Mouse (Mus musculus) cerebellum, postnatal 25 days (tissue): ENCODE results near the gene Zfp600.
"Not testable (repeated sequence)": the region's sequence is repeated elsewhere in the genome, so short reads cannot be mapped to it uniquely, and the experiment has no call there.

ENCODE experiments used
- DNase-seq, 2 experiments: peaks; one replicate each; pipeline ENCODE4 v3.0.0; 2021; ENCODE audit warnings: mixed read lengths in 2 of 2

Gene Zfp600

DNA sequence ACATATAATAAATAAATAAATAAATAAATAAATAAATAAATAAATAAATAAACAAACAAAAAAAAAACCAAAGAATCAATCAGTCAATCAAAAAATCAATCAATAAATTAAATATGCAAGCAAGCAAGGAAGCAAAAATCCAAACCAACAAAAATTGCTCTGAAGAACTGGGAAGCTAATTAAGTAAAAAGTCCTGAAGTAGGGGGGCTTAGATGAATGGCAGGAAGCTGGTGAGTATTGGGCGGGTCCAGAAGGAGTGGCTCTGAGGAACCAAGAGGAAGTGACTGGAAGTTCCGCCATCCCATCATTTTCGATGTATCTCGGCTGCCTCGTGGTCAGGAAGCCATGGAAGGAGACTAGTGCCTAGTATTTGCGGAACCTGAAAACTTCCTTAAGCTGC is at the start of gene Zfp600:
Gene Zfp600 (plus strand): TSS at position 301 of the 400 bp plus-strand sequence.
- DNase-seq, result not testable (repeated sequence)

DNA sequence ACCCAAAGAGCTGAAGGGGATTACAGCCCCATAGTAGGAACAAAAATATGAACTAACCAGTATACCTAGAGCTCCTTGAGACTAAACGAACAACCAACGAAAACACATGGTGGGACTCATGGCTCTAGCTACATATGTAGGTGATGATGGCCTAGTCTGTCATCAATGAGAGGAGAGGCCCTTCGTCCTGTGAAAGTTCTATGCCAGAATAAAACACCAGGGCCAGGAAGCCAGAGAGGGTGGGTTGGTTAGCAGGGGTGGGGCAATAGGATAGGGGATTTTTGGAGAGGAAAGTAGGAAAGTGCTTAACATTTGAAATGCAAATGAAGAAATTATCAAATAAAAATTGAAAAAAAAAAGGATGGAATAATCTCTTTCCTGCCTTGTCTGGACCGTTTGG is 6.3 kb downstream of the Zfp600 start:
- DNase-seq, result not testable (repeated sequence)

DNA sequence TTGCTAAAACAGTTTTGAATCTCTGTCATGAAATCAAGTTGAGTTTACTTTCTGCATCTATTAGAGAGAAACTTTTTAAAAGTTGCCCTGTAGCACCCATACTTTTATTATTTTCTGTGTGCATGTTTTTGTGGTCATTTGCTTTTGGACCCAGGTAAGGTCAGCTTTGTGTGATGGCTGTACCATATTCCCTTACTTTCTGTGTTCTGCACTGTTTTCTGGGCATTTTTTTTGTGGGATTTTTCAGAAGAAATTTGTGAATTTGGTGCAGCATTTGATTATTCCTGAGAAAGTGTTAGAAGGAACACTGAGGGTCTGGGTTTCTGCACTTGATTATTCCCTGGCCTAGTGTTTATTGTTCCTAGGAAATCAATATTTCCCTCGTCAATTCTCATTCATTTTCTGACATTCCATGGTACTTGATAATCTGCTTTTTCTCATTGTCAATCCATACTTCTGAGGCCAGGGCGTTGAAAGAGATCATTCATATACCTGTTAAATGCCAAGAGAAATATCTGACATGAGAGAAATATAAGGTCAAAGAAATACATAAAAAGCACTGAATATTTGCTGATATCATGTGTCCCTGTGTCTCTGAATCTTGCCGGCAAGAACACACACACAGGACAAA is 10.7 kb downstream of the Zfp600 start:
- not testable (repeated sequence) for DNase-seq

DNA sequence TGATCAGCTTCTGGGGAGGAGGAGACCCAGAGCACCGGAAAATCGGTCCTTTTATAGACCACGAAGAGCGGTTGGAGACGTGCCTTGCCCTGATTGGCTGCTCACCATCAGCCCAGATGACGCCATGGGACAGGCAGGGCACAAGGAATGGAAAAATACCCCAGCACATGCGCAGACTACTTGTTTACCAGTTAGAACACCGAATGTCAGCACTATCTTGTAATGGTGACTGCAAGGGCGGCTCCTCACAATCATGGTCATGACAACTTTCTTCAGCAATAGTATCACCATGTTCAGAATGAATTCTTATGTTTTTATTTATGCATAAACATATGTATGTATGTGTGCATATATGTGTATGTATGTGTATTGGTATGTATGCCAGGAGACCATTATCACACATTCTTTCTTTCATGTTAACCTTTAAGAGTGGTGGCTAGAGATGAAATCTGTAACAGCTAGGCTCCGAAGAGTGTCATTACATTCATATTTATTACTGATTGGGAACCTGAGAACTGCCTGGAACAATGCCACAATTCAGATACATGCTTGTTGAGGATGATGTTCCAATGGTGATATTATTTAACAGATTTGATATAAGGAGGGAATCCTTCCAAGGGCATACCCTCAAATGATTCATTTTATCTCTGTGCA is 11.4 kb downstream of the Zfp600 start:
- peak in 1 of 2 experiments; percentile 3 for DNase-seq

DNA sequence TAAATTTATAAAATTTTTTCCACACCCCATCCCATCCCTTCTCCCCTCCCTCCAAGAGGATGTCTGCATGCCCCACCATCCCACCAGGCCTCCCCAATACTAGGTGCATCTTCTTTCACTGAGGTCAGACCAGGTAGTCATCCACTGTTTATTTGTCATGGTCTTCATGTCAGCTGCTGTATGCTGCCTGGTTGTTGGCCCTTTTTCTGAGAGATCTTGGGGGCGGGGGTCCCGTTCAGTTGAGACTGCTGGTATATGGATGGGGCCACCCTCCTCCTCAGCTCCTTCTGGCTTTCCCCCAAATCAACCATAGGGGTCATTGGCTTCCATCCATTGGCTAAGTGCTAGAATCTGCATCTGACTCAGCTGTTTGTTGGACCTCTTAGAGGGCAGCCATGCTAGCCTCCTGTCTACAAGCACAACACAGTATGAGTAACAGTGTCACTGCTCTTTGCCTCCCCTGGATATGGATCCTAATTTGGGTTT is 12.1 kb downstream of the Zfp600 start:
- DNase-seq, result not testable (repeated sequence)

DNA sequence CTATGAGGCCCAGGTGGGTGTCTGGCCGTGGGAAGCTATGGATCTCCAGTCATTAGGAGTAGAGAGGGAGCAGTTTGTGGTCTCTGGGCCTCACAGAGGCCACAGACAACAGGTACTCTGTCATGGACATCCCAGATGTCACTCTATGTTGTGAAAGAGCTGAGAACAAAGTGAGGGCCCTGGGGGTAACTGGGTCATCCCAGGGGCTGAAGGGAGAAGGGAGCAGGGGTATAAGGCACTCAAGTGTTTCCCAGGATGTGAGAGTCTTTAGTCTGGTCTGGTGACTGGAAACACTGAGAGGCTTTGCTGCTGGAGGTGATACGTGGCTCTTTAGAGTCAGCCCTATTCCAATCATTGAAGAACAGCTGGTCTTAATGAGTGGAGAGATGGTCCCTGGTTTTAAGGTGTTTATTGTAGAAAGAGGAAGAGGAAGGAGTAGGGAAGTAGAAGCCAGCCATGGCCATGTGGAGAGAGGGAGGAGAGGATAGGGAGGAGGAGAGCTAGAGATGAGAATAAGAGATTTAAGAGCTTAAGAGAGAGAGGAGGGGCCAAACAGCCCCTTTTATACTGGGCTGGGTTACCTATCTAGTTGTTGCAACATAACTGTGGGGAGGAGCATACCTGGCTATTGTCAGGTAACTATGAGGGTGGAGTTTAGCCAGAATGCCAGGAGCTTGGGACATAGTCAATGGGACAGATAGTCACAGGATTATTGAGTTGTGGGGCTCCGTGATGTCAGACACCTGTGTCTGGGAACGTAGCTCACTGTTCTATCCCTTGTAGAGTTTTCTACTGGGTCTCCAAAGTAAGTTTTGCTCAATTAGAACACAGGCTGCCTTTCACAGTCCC is 17.0 kb downstream of the Zfp600 start:
- DNase-seq, result peak; percentile 1 to 5

DNA sequence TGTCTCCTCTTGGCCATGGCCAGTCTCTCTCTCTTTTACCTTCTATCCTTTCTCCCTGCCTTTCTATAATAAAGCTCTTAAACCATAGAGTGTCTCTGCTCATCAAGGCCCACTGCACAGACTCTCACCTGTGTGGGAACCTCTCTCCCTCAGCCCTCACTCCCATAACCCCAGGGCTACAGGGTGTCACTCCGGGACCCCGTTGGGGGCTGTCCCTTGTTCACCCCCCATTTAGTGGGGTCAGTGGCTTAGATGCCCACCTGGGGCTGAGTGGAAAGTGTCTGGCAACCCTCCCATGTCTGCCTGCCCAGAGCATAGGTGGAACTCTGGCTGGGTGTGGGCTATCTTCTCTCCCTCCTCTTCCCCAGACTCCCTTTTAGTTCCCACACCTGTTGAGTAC is 47.7 kb downstream of the Zfp600 start:
- not testable (repeated sequence) for DNase-seq

DNA sequence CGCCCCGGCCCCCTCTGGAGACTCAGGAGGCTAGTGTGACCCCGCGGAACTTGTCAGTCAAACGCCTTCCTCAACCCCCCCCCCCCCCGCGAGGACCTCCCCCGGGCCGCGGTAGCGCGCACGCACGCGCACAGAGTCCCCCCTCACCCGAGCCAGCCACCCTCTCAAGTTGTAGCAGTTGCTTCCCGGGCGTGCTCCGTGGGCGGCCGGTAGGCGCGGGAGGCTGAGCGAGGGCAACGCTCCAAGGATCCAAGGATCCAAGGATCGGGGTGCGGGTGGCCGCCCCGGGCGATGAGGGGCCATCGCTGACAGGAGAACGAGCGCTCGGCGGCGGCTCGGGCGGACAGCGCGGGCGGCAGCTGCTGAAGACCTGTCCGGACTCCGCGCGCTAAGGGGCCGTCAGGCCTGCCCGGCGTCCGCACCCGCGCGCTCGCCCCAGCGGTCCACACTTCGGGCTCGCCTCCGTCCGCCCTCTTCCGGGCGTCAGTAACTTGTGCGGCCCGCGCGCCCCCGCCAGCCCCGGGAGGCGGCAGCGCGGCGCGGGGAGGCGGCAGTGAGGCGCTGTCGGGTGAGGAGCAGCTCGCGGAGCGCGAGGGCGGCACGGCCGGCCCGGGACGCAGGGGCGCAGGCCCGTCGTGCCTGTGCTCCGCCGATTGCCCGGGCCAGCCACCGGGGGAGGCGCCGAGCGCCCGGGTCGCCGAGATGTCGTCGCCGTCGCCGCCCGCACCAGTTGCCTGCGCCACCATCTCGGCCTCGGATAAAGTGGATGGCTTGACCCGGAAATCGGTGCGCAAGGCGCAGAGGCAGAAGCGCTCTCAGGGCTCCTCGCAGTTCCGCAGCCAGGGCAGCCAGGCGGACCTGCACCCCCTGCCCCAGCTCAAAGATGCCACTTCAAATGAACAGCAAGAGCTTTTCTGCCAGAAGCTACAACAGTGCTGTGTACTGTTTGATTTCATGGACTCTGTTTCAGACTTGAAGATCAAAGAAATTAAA is 82.9 kb downstream of the Zfp600 start:
- not testable (repeated sequence) for DNase-seq

DNA sequence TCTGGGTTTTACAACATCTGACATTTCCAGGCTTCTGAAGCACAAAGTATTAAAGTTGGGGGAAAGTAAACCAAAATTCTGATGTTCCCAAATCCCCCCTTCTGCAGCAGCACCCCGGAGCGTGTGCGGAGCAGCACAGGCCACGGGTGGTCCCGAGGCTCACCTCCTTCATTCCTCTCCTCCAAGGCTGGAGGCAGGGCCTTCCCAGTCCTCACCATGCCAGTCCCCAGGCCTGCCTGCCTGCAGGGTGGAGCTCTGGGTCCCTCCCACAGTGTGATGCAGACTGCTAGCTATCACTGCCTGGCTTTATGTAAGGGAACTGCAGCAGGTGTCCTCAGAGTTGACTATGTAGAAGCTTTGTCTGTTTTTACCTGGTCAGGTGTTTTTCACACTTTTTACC is 85.5 kb downstream of the Zfp600 start:
- not testable (repeated sequence) for DNase-seq
